Mouse (Mus musculus) retina, postnatal 1 day (tissue): Measurements from ENCODE around the gene Zfp114.
A peak's percentile ranks its signal among the peaks of the same experiment; 100 is the strongest.

Experiments
- DNase-seq: peaks from one replicate; pipeline ENCODE4 v3.0.0-alpha.2; 2012

Zfp114 gene

DNA sequence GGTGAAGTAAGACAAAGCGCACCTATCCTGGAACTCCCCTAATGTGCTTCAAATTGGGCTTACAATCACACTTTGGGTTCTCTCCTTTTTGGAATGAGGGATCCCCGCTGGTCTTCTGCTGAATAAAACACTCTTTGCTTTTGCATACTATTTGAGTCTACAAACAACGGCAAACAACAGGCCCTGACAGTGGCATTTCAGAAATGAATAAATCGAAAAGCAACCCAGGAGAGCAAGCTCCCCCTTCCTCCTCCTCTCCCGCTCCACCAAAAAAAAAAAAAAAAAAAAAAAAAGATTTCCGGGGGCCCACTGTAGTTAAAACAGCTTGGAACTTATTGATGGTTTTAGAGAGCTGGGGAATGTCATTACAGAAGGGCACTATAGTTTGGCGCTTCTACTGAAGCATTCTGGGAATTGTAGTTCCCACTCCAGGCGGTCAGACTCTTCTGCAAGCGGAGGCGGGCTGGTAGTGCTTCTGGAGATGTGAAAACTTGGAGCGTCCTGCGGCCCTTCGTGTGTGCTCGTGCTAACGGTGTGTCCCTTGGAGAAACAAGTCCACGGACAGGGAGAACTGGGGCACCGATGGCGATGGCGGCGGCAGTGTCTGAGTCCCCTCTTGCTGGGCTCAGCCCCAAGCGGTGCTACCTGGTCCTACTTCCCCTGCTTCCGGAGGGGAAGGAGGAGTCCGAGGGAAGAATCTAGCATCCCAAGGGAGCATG, at the start of gene Zfp114:
Zfp114 (plus strand) TSS at position 443 of the 719 bp plus-strand sequence.
- peak; percentile 92 for DNase-seq

DNA sequence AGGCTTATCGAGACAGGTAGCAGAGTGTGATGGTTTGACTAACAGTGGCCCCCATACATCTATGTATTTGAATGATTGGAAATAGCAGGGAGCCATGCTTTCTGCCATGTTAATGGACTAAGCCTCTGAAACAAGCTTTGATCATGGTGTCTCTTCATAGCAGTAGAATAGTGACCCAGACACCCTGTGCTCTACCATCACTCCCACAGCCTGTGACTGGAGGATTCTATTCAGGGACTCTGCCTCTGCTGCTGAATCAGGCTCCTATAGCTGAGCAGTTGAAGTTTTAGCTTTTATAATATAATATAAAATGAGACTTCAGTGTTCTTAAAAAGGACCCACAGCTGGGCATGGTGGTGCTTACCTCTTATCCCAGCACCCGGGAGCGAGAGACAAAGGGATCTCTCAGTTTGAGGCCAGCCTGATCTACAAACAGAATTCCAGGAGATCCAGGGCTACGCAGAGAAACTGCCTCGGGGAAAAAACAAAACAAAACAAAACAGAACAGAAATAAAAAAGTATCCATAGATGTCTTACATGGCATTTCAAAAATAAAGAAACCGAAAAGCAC, 41.4 kb upstream of the Zfp114 start:
- DNase-seq, result no peak

DNA sequence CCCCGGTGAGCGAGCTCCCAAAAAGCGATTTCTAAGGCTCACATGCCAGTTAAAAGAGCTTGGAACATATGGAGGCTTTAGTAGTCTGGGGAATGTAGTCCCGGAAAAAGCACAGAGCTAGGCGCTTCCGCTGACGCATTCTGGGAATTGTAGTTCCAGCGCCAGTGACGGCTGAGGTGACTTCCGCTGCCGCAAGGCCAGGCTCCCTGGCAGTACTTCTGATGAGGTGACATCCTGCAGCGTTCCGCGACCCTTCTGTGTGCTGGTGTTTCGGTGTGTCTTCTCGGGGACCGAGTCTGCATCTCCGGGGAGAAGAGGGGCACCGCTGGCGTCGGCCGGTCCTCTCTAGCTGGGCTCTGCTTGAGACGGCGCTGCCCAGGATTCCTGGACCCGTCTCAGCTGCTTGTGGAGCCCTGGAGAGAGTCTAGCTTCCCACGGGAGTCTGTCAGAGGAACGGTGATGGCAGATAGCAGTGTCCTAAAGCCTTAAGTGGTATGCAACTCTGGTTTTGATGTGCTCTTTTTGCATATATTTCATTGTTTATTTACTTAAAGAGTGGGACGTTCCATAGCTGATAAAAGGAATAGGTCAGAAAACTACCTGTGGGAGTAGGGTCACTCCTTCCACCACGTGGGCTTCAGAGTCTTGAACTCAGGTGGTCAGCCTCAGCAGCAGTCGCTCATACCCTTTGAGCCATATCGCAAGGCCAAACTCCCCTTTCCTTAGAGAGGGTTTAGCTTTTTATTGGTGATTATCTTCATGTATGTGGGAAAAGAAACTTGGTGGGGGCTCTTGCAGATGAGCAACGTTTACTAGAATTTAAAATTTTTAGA, 40.6 kb upstream of the Zfp114 start, which contains the start of gene Zfp235:
Zfp235 (plus strand) TSS at position 174 of the 833 bp plus-strand sequence.
- peak; percentile 93 for DNase-seq

DNA sequence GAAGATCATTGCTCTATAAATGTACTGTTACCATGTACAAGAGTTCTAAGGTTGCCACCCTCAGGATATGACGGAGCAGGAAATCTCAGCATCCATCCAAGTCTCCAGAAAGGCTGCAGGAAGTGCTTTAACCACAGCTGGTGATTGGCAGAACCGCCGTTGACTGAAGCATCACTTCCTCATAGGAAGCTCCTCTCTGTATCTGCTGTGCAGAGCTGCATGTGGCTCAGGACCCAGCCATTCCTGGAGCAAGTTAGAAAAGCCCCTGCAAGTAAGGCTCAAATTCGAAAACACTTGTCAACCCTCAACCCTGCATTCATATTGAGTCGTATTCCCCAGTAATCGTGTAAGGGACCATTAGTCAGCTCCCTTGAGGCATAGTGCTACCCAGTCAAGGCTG, 32.3 kb upstream of the Zfp114 start:
- no peak for DNase-seq

DNA sequence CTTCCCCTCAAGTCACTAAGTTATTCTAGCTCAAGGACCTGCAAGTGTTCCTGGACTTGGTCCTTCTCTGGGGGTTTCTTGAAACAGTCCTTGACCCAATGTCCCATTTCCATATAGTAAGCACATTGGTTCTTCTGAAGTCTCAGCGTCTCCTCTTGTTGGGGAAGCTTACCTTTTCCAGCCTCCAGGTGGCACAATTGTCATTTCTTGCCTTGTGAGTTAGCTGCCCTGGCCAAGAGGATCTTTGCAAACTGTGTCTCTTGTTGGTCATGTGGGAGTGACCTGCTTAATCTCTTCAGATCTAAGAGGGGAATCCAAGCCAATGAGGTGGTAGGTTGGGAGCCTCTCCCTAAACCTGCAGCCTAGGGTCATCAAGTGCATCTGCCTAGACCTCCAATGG, 21.6 kb upstream of the Zfp114 start:
- peak; percentile 58 for DNase-seq

DNA sequence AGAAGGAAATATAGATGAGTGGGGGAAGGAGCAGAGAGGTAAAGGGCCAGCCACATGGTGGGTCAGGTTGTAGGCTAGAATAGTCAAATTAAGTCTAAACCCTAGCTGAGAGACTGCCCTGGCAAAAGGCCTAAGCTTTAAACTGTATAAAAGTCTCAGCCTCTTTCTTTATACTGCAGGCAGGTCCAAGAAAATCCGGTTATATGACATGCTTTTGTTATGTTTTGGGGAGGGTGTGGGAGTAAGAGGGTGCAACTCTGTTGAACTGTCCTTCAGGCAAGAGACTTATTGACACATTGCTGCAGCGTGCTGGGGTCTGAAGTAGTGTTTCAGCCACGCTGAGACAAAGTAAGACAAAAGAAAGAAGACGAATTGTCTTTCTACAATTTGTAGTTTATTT, 2.7 kb upstream of the Zfp114 start:
- no peak for DNase-seq

DNA sequence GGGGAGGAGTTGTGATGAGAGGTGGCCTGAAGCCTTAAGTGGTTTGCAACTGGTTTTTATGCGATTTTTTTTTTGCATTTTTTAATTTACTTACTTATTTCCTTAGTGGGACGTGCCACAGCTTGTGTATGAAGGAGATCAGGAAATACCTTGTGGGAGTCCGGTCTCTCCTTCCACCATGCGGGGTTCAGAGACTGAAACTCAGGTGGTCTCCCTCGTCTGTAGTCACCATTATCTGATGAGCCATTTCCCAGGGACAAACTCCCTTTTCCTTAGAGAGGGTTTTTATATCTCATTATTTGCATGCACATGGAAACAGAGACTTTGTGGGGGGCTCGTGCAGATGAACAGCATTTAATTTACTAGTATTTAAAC, 464 bp downstream of the Zfp114 start:
- no peak for DNase-seq

DNA sequence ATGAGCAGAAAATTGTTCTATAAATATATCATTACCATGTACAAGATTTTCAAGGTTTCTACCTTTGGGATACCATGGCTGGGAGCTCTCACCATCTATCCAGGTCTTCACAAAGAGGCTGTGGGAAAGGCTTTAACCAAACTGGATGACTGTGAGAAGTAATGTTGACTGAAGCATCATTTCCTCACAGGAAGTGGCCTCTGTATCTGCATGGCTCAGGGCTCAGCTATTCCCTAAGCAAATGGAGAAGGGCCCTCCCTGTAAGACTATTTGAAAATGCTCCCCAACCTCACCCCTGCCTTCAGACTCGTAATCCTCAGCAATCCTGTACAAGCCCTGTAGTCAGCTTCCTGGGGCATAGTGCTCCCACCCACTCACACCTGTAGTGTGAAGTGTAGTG, 12.8 kb downstream of the Zfp114 start:
- DNase-seq, result no peak

DNA sequence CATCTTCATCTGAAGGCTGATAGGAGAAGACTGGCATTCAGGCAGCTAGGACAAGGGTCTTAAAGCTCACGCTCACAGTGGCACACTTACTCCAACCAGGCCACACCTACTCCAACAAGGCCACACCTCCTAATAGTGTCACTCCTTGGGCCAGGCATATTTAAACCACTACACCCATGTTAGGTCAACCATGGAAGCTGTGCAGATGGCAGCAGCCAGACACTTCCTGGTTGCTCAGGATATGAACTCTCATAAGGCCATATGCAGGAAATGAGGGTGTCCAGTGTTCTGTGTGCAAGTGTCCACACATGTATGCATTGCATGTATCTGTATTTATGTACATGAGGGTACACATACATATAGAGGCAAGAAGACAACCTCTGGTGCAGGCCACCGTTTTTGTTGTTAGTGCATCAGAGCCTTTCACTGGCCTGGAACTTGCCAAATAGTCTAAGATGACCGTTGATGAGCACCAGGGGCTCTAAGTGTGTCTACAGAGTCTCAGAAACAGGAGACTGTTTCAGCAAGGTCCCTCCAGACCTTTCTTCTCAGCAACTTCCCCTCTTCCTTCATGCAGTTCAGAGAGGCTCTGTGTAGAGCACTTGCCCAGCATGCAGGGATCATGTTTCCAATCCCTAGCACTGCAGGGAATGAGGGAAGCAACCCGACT, 14.2 kb downstream of the Zfp114 start:
- no peak for DNase-seq

DNA sequence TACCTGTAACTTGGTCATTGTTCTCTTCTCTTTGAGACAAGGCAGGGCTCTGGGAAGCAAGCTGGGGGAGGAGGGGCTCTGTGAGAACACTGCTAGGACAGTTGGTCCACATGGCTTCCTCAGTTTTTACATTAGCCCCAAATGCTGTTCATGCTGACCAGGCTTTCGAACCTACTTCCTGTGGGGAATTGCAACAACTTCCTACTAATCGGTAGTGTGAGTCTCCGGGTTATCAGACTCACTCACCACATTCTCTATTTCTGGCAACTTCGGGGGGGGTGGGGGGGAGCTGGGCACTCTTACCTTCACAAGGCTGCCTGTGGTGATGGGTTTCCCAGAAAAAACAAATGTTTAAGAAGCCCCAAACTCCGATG, 14.7 kb downstream of the Zfp114 start:
- no peak for DNase-seq

DNA sequence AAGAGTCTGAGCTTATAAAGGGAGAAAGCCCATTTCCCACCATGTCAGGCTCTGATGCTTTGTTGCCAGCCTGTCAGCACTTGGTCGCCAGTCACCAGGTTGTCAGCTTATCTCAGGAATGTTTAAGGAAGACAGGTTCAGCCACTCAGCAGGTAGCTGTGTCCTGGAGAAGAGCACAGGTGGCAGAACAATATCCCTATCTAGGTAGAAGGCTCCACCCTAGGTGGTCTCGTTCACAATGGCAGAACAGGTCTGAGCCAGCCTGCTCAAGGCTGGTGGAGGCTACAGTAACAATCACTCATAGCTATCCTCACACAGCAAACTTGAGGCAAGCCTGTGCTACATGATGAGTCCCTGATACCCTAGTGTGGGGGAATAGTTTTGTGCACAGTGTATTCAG, 16.5 kb downstream of the Zfp114 start:
- no peak for DNase-seq

DNA sequence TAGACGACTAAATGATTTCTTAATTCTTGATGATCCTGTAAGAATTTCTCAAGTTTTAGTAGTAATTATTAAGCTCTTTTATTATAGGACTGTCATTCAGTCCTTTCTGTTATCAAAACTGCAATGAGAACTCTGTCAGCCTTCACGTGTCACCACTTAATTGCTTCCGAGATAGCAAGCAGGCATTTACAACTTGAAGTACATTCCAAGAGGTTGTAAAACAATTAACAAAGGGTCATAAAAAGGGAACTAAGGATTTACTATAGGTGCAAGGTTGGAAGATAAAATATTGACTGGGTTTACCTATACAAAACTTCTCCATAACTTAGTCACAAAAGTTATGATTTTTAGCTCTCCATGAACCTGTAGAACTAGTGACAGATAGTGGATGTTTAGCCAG, 18.3 kb downstream of the Zfp114 start:
- DNase-seq, result no peak

DNA sequence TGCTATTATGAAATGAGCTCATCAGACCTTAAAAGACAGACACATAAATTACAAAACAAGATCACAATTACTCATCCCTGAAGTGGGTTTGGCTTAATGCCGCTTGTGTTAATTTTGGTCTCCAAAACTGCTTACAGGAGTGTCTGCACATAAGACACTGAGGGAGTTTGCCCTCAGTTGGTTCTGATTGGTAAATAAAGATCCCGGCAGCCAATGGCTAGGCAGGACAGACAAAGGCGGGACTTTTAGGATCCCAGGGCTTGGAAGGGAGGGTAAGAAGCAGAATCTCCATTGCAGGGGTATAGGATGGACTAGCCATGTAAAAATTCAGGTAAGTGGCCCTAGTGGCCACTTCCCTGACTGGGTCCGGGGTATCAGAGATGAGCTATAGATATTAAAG, 22.1 kb downstream of the Zfp114 start:
- DNase-seq, result no peak

DNA sequence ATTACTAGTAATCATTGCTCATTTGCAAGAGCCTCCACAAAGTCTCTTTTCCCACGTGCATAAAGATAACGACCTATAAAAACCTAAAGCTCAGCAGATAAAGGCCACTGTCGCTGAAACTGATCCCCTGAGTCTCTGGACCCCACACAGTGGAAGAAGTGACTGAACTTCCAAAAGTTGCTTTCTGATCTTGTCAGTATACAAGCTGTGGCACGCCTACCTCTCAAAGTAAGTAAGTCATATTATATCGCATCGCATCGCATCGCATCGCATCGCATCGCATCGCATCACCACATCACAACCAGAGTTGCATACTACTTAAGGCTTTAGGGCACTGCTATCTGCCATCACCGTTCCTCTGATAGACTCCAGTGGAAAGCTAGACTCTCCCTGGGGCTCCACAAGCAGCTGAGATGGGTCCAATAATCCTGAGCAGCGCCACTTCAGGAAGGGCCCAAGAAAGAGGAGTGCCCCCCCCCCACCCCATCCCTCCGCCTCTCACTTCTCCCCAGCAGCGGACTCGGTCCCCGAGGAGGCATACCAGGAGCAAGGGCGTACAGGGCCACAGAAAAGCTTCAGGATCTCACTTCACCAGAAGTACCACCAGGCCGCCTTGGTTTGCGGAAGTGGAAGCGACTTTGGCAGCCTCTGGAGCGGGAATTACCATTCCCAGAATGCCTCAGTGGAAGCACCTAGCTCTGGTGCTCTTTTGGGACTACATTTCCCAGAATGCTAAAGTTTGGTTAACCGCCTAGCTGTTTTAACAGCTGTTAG, 32.8 kb downstream of the Zfp114 start:
- DNase-seq, result peak; percentile 92

DNA sequence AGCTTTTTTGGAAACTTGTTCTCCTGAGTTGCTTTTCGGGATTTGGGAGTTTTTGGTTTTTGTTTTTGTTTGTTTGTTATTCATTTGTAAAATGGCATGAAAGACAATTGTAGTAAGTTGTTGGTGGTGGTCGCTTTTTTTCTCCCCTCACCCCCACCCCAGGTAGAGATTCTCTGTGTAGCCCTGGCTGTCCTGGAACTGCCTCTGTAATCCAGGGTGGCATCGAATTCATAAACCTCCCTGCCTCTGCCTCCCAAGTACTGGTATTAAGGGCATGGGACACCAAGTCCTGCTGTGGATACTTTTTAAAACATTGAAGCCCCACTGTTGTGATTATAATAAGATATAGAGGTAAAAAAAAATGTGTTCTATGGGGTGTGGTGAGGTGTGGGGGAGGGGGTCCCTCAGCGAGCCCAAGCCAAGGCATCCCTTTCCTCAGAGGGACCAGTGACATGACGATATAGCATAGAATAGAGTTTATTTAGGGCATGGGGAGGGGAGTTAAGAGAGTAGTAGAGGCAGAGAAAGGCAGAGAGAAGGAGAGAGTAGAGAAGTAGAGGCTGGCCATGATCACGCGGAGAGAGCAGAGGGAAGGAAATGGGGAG, 33.5 kb downstream of the Zfp114 start:
- DNase-seq, result no peak

DNA sequence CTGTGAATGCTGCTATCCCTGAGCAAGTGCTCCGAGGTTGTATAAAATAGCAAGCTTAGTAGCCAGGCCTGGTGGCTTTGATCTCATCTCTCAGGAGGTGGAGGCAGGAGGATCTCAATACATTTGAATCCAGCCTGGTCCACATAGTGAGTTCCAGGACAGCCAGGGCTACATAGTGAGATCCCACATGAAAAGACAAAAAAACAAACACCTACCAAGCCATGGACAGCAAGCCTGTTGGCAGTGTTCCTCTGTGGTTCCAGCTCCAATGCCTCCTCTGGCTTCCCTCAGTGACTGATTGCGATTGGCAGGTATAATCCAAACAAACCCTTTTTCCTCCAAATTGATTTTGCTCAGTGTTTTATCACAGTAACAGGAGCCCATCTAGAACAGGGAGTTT, 35.4 kb downstream of the Zfp114 start:
- no peak for DNase-seq

DNA sequence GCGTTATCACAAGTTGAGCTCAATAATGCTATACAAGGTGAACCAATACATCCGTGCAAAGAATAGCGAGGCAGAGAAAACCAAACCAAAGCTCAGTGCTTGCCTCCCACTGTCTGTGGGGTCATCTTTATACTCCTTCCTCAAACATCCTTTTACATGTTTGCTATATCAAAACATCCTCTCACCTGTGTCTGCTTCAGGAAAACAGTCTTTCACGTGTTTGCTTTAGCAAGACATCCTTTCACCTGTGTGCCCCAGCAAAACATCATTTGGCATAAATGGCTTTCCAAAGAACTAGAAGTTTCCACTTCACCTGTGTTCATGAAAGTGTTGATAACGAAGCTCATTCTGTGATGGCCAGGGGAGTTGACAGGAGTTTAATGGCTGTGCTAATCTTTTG, 36.5 kb downstream of the Zfp114 start, which contains the start of gene Zfp111:
Zfp111 (minus strand) TSS at position 101 of the 400 bp plus-strand sequence.
- DNase-seq, result no peak
